Mouse (Mus musculus) thymus, postnatal 4 days (tissue): ENCODE data around the gene Agmat.
"Not testable (repeated sequence)": the region's sequence is repeated elsewhere in the genome, so short reads cannot be mapped to it uniquely, and the experiment has no call there.

Source experiments
- DNase-seq: peaks from one replicate; pipeline ENCODE4 v3.0.0; 2021

Gene Agmat

DNA sequence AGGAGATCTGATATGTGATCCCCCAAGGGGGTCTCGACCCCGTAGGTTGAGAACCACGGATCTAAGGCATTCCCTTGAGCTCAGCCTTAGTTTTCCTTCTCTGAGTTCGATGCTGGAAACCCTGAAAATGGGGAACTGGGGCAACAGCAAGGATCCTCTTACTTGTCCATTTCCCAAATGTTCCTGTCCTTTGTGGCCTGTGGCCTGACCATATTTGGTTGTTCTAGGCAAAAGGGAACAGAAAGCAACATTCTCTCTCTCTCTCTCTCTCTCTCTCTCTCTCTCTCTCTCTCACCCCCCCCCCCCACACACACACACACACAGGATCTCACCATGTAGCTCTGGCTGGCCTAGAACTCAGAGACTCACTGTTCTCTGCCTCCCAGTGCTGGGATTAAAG is 9.6 kb upstream of the Agmat start:
- no peak for DNase-seq

DNA sequence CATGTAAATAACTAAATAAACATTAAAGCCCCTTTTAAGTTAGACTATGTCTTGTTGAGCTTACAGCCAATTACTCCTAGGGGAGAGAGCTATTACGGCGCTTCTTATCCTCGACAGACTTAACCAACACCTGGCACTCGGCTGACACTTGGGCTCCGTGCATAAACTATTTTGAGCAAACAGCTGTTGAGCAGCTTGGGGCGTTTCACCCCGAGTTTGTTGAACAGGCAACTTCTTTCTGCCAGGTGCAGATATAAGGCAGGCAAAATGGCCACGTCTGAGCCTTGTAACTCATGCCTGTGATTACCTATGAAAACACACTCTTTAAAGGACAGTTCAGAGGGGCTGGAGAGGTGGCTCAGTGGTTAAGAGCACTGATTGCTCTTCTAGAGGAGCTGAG is 8.5 kb upstream of the Agmat start:
- DNase-seq, result no peak

DNA sequence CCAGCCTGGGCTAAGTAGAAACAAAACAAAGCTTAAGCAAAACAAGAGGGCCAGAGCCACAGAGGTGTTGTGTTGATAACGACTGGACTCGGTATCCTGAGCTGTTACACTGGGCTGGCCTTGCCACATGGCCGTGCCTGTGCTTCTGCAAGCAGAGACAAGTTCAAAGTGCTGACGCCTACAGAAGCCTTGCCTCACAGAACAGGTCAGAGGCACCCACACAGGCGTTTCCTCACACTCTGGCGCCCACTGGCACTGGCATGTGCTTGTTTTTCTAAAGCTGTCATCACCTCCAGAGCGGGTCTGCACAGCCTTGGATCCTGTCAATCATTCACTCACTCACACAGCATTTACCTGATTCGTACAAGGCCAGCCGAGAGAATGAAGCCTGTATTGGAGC is 4.6 kb upstream of the Agmat start:
- DNase-seq, result no peak

- DNase-seq, result no peak
Measured at GRCm38 (mm10) chr4:141742381-141742780, 4.1 kb upstream of the Agmat start.

DNA sequence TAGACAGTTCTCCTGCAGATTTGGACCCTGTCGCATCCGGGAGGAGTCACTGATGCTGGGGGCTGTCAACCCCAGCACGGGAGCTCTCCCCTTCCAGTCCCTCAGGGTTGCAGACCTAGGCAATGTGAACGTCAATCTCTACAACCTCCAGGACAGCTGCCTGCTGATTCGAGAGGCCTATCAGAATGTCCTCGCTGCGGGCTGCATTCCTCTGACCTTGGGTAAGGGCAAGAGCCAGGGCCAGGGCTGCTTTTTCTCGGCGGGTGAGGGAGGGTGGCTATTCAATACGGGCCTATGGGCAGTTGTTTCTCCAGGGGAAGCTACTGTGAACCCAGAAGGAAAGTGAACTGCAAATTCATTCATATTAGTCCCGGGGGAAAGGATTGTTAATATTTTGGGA is 3.1 kb downstream of the Agmat start:
- DNase-seq, result no peak

- DNase-seq, result no peak
Measured at GRCm38 (mm10) chr4:141750826-141751225, 4.4 kb downstream of the Agmat start.

GRCm38 (mm10) chr4:141751419-141752075 is 5.1 kb downstream of the Agmat start:
- no peak for DNase-seq

GRCm38 (mm10) chr4:141752076-141752421 is 5.6 kb downstream of the Agmat start:
- no peak for DNase-seq

- DNase-seq, result no peak
Measured at GRCm38 (mm10) chr4:141755375-141755930, 9.0 kb downstream of the Agmat start.

- DNase-seq, result no peak
Measured at GRCm38 (mm10) chr4:141757124-141757523, 10.7 kb downstream of the Agmat start.

DNA sequence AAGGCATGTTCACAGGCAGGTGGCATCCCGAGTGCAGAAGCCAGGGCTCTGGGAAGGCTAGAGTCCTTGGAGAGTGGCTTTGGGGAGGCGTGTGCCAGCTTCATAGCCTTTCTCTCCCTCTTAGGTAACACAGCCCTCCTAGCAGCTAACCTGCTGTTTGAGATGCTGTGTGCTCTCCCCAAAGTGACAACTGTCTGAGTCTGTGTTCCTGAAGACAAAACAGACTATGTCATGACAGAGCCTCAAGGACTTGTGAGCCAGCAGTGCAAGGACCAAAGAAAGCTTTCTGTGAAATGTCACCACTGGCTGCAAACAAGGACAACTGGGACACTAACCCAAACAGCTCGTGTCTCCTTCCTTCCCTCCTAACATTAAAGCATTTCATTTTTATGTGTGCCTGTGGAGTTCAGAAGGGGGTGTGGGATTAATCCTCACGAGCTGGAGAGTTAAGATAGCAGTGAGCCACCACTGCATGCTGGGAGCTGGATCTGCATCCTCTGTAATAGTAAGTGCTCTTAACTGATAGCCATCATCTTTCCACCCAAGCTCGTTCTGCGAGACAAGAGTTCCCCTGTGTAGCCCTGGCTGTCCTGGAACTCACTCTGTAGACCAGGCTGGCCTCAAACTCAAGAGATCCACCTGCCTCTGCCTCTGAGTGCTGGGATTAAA is 12.5 kb downstream of the Agmat start:
- no peak for DNase-seq

DNA sequence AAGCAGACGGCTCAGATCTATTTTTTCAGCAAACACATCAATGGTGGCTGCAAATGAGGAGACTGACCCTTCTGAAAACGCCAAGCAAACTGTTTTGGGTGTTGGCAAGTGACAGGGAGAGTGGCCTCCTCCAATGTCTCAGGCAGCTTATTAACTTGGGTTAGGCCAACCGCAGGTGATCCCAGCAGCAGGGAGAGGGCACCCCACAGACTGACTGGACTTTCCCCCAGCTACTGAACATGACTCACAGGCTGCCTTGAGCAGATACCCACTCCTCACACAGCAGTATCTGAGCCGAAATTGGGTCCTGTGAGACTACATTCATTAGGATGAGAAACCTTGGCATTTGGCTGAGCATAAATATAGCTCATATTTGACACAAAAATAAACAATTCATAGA is 14.5 kb downstream of the Agmat start:
- no peak for DNase-seq

- DNase-seq, result no peak
Measured at GRCm38 (mm10) chr4:141762102-141762598, 15.7 kb downstream of the Agmat start.

DNA sequence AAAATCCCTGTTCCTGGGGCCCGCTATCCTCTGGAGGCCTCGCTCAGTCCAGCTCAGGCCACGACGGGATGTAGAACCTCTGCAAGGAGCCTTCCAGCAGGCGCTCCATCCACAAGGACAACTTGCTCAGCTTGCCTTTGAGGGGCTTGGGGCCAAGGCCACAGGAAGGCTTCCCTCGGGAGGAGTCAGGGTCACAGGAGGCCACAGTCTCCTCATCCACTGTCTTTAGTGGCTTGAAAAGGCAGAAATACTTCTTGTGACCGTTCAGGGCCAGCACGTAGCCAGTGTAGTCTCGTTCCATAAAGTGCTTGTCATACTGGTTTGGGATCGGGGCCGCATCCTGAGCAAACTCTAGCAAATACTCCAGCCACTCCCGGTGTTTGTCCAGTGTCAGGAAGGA is 17.0 kb downstream of the Agmat start:
- no peak for DNase-seq

GRCm38 (mm10) chr4:141765008-141765407 is 18.5 kb downstream of the Agmat start:
- DNase-seq, result no peak

GRCm38 (mm10) chr4:141766316-141766667 is 19.8 kb downstream of the Agmat start:
- no peak for DNase-seq

GRCm38 (mm10) chr4:141766668-141767352 is 20.3 kb downstream of the Agmat start:
- no peak for DNase-seq

- no peak for DNase-seq
Measured at GRCm38 (mm10) chr4:141767353-141768036, 21.0 kb downstream of the Agmat start.

DNA sequence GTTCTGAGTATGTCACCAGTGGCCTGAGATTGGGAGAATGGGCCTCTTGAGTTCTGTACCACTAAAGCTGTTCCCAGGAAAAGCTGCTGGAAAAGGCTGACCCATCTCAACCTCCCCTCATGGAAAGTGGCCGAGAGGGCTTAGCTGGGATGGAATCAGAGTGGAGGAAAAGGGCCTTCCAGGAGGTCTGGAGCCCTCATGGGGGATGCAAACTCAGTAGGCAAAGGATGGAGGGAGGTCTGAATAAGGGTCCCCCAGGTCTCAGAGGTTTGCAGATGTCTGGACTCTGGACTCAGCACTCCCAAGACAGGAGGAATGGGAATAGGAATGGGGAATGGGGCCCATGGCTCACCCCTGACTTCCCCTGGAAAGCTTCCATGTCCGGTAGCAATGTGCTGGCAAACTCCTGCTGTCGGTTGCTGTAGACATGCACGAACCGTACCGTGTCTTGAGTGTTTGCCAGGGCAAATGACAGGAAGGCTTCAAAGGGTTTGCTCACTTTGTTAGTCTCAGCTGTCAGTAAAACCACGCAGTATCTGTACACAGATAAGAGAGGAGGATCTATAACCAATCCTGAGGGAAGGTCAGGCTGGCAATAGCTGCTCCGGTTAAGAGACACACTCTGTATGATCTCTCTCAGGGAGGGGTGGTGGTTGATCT is 23.2 kb downstream of the Agmat start:
- DNase-seq, result no peak

DNA sequence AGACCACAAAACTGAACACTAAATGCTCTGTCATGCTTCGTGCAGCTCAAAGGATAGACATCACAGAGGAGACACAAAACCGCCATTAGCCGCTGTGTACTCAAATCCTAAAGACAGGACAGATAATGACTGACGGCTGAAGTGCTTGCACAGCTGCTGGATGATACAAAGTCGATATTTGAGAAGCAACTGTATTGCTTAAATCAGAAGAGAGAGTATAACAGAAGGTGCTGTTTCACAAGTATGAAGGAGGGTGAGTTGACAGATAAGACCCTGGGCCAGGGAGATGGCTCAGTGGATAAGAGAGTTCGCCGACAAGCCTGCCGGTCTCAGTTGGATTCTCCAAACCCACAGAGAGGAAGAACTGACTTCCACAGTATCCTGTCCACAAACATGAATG is 25.4 kb downstream of the Agmat start:
- DNase-seq, result no peak

- not testable (repeated sequence) for DNase-seq
Measured at GRCm38 (mm10) chr4:141773019-141773418, 26.5 kb downstream of the Agmat start.

DNA sequence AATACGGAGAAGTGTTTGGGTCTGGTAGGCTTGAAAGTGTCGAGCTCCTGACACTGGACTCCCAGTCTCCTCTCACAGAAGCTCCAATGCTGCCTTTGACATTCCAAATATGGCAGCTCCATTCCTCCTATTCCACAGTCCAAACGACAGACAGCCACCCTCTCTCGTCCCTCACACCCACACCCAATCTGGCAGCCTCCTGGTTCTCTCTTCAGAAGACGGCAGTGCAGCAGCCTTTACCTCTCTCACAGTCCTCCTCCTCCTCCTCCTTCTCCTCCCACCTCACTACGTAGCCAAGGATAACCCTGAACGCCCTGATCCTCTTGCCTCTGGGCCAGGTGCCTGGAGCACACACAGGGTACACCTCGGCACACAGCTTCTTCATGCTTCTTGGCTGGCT is 33.4 kb downstream of the Agmat start:
- DNase-seq, result no peak
